Mouse (Mus musculus) intestine, embryonic 14.5 days (tissue): ENCODE results near the gene Itprid1. TPM values are rescaled to one million over a fixed set of nuclear protein-coding genes. Genes with fewer than 3 reads are reported as not detected.

Experiments
- ATAC-seq: fragments of 200-750 bp; cut with Nextera tagmentation; replicated peaks from 2 replicates; pipeline ENCODE4 v1.8.0; 2017; ENCODE audit warnings: low read depth, moderate number of reproducible peaks, moderate TSS enrichment, moderate library complexity; ENCODE audit not compliant: low FRiP score, low TSS enrichment
- DNase-seq: peaks from one replicate; pipeline ENCODE4 v3.0.0-alpha.2; 2018; ENCODE audit warnings: low spot score
- H3K27ac ChIP-seq: fragments of 300-500 bp; sonication (generic); 2 replicates; pipeline ENCODE4 v1.5.1; 2014; ENCODE audit warnings: low read depth, mild to moderate bottlenecking, control low read depth
- H3K27me3 ChIP-seq: fragments of 300-500 bp; sonication (generic); replicated peaks from 2 replicates; pipeline ENCODE4 v1.6.1; 2014; ENCODE audit warnings: low read length, control low read depth; ENCODE audit not compliant: control insufficient read depth, insufficient read depth
- H3K36me3 ChIP-seq: fragments of 300-500 bp; sonication (generic); 2 replicates; pipeline ENCODE4 v1.6.1; 2014; ENCODE audit warnings: low read length, control low read depth; ENCODE audit not compliant: control insufficient read depth, insufficient read depth
- H3K4me1 ChIP-seq: fragments of 300-500 bp; sonication (generic); replicated peaks from 2 replicates; pipeline ENCODE4 v1.6.1; 2014; ENCODE audit warnings: low read length, control low read depth, mixed read lengths; ENCODE audit not compliant: control insufficient read depth, insufficient read depth
- H3K4me2 ChIP-seq: fragments of 300-500 bp; sonication (generic); 2 replicates; pipeline ENCODE4 v1.6.1; 2014; ENCODE audit warnings: low read length
- H3K4me3 ChIP-seq: fragments of 300-500 bp; sonication (generic); 2 replicates; pipeline ENCODE4 v1.5.1; 2014; ENCODE audit warnings: low read depth, low read length, control low read depth, mixed read lengths
- H3K9ac ChIP-seq: fragments of 300-500 bp; sonication (generic); 2 replicates; pipeline ENCODE4 v1.6.1; 2014; ENCODE audit warnings: mild to moderate bottlenecking, low read length
- H3K9me3 ChIP-seq: fragments of 300-500 bp; sonication (generic); 2 replicates; pipeline ENCODE4 v1.6.1; 2016; ENCODE audit warnings: low read length, control low read depth; ENCODE audit not compliant: control insufficient read depth
- WGBS: fragments of 180-500 bp; shearing (Covaris S2); extraction: QIAGEN DNeasy Blood & Tissue Kit; methylation state at CpG from one replicate; pipeline ENCODE4 v1.1.7; 2014; 5-methylcytosine and 5-hydroxymethylcytosine counted together
- polyA plus RNA-seq: library from polyadenylated mRNA; unstranded; fragments of >200 nt; fragmentation: Nextera tagmentation; extraction: Ambion mirVana; gene quantifications from 2 replicates; pipeline ENCODE4 v1.2.1, GENCODE M21; 2014

Gene Itprid1
- polyA plus RNA-seq, 1 experiment from 2014 or later = not detected

GRCm38 (mm10) chr6:55920282-55920720 lies 83.6 kb downstream of the Itprid1 start:
- no peak overlapping the region for H3K9ac ChIP-seq
- 73% methylated on average over 3 of the region's 3 CpGs for WGBS
- no peaks in the 10 kb centered on the region for H3K4me1 ChIP-seq
- H3K4me3 ChIP-seq = no peak overlapping the region
- no peak overlapping the region for H3K27ac ChIP-seq
- DNase-seq (no peak), ATAC-seq (no peak)
- H3K9me3 ChIP-seq = no peaks in the 10 kb centered on the region
- no peak overlapping the region for H3K4me2 ChIP-seq
- H3K27me3 ChIP-seq = no peaks in the 10 kb centered on the region
- H3K36me3 ChIP-seq = no peaks in the 10 kb centered on the region

GRCm38 (mm10) chr6:55920866-55921630 lies 84.4 kb downstream of the Itprid1 start:
- no peak for DNase-seq
- Histone ChIP-seq H3K9ac (no peak overlapping the region), H3K4me2 (no peak overlapping the region), H3K36me3 (no peaks in the 10 kb centered on the region), H3K9me3 (no peaks in the 10 kb centered on the region), H3K4me3 (no peak overlapping the region), H3K27me3 (no peaks in the 10 kb centered on the region), H3K4me1 (no peaks in the 10 kb centered on the region), H3K27ac (no peak overlapping the region)
- WGBS = 84% methylated on average over 4 of the region's 4 CpGs
- no peak for ATAC-seq

- Histone ChIP-seq H3K4me3 (no peak overlapping the region), H3K4me2 (no peak overlapping the region), H3K27me3 (no peaks in the 10 kb centered on the region), H3K9ac (no peak overlapping the region), H3K36me3 (no peaks in the 10 kb centered on the region), H3K9me3 (no peaks in the 10 kb centered on the region), H3K27ac (no peak overlapping the region), H3K4me1 (no peaks in the 10 kb centered on the region)
- DNase-seq = no peak
- no peak for ATAC-seq
- 82% methylated on average over 1 of the region's 1 CpGs for WGBS
Observed at GRCm38 (mm10) chr6:55944709-55945108, 108.0 kb downstream of the Itprid1 start.

- 66% methylated on average over 8 of the region's 8 CpGs for WGBS
- ATAC-seq = peak; percentile 80
Observed at GRCm38 (mm10) chr6:55950345-55951110, 113.8 kb downstream of the Itprid1 start.

GRCm38 (mm10) chr6:55972998-55973397 lies 136.3 kb downstream of the Itprid1 start:
- DNase-seq = no peak
- H3K27ac ChIP-seq = no peak overlapping the region
- no peaks in the 10 kb centered on the region for H3K36me3 ChIP-seq
- no peaks in the 10 kb centered on the region for H3K4me1 ChIP-seq
- no peaks in the 10 kb centered on the region for H3K27me3 ChIP-seq
- no peak overlapping the region for H3K9ac ChIP-seq
- H3K4me3 ChIP-seq = no peak overlapping the region
- ATAC-seq = no peak
- no peak overlapping the region for H3K4me2 ChIP-seq
- no peaks in the 10 kb centered on the region for H3K9me3 ChIP-seq

More at GRCm38 (mm10) chr6:55950345-55951110, 113.8 kb downstream of the Itprid1 start:
- H3K4me1 ChIP-seq = no peaks in the 10 kb centered on the region
- DNase-seq = peak; percentile 62
- H3K4me3 ChIP-seq = no peak overlapping the region
- H3K9ac ChIP-seq = no peak overlapping the region
- H3K9me3 ChIP-seq = no peaks in the 10 kb centered on the region
- no peaks in the 10 kb centered on the region for H3K27me3 ChIP-seq
- no peak overlapping the region for H3K4me2 ChIP-seq
- H3K36me3 ChIP-seq = no peaks in the 10 kb centered on the region
- no peak overlapping the region for H3K27ac ChIP-seq

GRCm38 (mm10) chr6:55979766-55980165 lies 143.1 kb downstream of the Itprid1 start:
- no peak for DNase-seq
- H3K9me3 ChIP-seq = no peaks in the 10 kb centered on the region
- H3K27ac ChIP-seq = no peak overlapping the region
- no peak for ATAC-seq
- H3K4me3 ChIP-seq = no peak overlapping the region
- H3K9ac ChIP-seq = no peak overlapping the region
- H3K4me1 ChIP-seq = no peaks in the 10 kb centered on the region
- 83% methylated on average over 2 of the region's 2 CpGs for WGBS
- no peak overlapping the region for H3K4me2 ChIP-seq
- no peaks in the 10 kb centered on the region for H3K27me3 ChIP-seq
- no peaks in the 10 kb centered on the region for H3K36me3 ChIP-seq

- 85% methylated on average over 4 of the region's 4 CpGs for WGBS
- no peak overlapping the region for H3K9ac ChIP-seq
- H3K4me3 ChIP-seq = no peak overlapping the region
- no peaks in the 10 kb centered on the region for H3K4me1 ChIP-seq
- ATAC-seq = no peak
- H3K36me3 ChIP-seq = no peaks in the 10 kb centered on the region
- no peaks in the 10 kb centered on the region for H3K9me3 ChIP-seq
- DNase-seq = no peak
- H3K27me3 ChIP-seq = no peaks in the 10 kb centered on the region
- H3K4me2 ChIP-seq = no peak overlapping the region
- H3K27ac ChIP-seq = no peak overlapping the region
Observed at GRCm38 (mm10) chr6:56008711-56009110, 172.0 kb downstream of the Itprid1 start.

- H3K4me3 ChIP-seq = no peak overlapping the region
- H3K27ac ChIP-seq = no peak overlapping the region
- WGBS = 79% methylated on average over 5 of the region's 5 CpGs
- H3K9me3 ChIP-seq = no peaks in the 10 kb centered on the region
- DNase-seq = no peak
- ATAC-seq = no peak
- no peak overlapping the region for H3K9ac ChIP-seq
- H3K27me3 ChIP-seq = no peaks in the 10 kb centered on the region
- H3K4me1 ChIP-seq = no peaks in the 10 kb centered on the region
- no peak overlapping the region for H3K4me2 ChIP-seq
- H3K36me3 ChIP-seq = no peaks in the 10 kb centered on the region
Observed at GRCm38 (mm10) chr6:56012384-56012783, 175.7 kb downstream of the Itprid1 start.
